Mouse (Mus musculus) left cerebral cortex, adult 18-20 months (tissue): ENCODE results near the gene Olfr150. TPM values are rescaled to one million over a fixed set of nuclear protein-coding genes. Genes with fewer than 3 reads are reported as not detected.
"Not testable (repeated sequence)": the region's sequence is repeated elsewhere in the genome, so short reads cannot be mapped to it uniquely, and the experiment has no call there.

Experiments used
- DNase-seq, 2 experiments: peaks; one replicate each; pipeline ENCODE4 v3.0.0; 2021 to 2022; ENCODE audit warnings: low spot score in 2 of 2, mixed read lengths in 1 of 2
- long read RNA-seq, 2 experiments: library from polyadenylated mRNA; stranded (forward); transcript quantifications; one replicate each; pipeline ENCODE4 v2.0.0; 2021
- total RNA-seq, 2 experiments: library from RNA; stranded (reverse); gene quantifications; 2 replicates each; pipeline ENCODE4 v1.2.3; 2021

Olfr150 gene
- total RNA-seq, result not detected
- long read RNA-seq, experiment 1, result 0 reads
- long read RNA-seq, experiment 2, result 0 reads

GRCm38 (mm10) chr9:39730678-39731077 lies at the start of gene Olfr150:
Gene Olfr150, plus strand, starts transcription at chr9:39730978.
- DNase-seq, result no peak

- DNase-seq, result not testable (repeated sequence)
Measured at GRCm38 (mm10) chr9:39701123-39701522, 29.7 kb upstream of the Olfr150 start.

- DNase-seq, result no peak
Measured at GRCm38 (mm10) chr9:39707017-39707416, 23.8 kb upstream of the Olfr150 start, which contains the start of gene Olfr149. Gene Olfr149, minus strand, starts transcription at chr9:39707117.

GRCm38 (mm10) chr9:39708958-39709357 lies 21.8 kb upstream of the Olfr150 start:
- DNase-seq, result no peak

GRCm38 (mm10) chr9:39711053-39711452 lies 19.7 kb upstream of the Olfr150 start, which contains the start of gene Olfr965:
Gene Olfr965, plus strand, starts transcription at chr9:39711353.
- DNase-seq, result no peak

GRCm38 (mm10) chr9:39740741-39741140 lies 10.0 kb downstream of the Olfr150 start:
- DNase-seq, result no peak

GRCm38 (mm10) chr9:39745949-39746348 lies 15.2 kb downstream of the Olfr150 start, which contains the start of gene Olfr967:
Gene Olfr967, plus strand, starts transcription at chr9:39746249.
- DNase-seq, result no peak

GRCm38 (mm10) chr9:39746428-39746827 lies 15.7 kb downstream of the Olfr150 start:
- DNase-seq, result no peak

- DNase-seq, result no peak
Measured at GRCm38 (mm10) chr9:39783153-39783552, 52.4 kb downstream of the Olfr150 start, which contains the start of gene Olfr968. Gene Olfr968, minus strand, starts transcription at chr9:39783253.

Other genes starting within 250 kb of the Olfr150 start
- not detected for gene Olfr44, start 237.0 kb upstream of the Olfr150 start, total RNA-seq
- not detected for gene Olfr957, start 215.2 kb upstream of the Olfr150 start, total RNA-seq
- gene Olfr958, start 176.9 kb upstream of the Olfr150 start, total RNA-seq, result not detected
- not detected for gene Olfr959, start 155.4 kb upstream of the Olfr150 start, total RNA-seq
- 1 to 10 TPM; 3.9 to 6.2 TPM for gene AW551984, start 126.6 kb upstream of the Olfr150 start, total RNA-seq
- not detected for gene Olfr148, start 120.3 kb upstream of the Olfr150 start, total RNA-seq
- not detected for gene Olfr960, start 109.6 kb upstream of the Olfr150 start, total RNA-seq
- gene Olfr961, start 85.9 kb upstream of the Olfr150 start, total RNA-seq, result not detected
- gene Olfr963, start 63.8 kb upstream of the Olfr150 start, total RNA-seq, result not detected
- not detected for gene Olfr149, start 23.9 kb upstream of the Olfr150 start, total RNA-seq
- gene Olfr965, start 19.6 kb upstream of the Olfr150 start, total RNA-seq, result not detected
- gene Olfr967, start 15.3 kb downstream of the Olfr150 start, total RNA-seq, result not detected
- gene Olfr968, start 52.3 kb downstream of the Olfr150 start, total RNA-seq, result not detected
- not detected for gene Olfr969, start 60.0 kb downstream of the Olfr150 start, total RNA-seq
- not detected for gene Olfr970, start 77.9 kb downstream of the Olfr150 start, total RNA-seq
- gene Olfr971, start 105.9 kb downstream of the Olfr150 start, total RNA-seq, result not detected
- gene Olfr972, start 135.4 kb downstream of the Olfr150 start, total RNA-seq, result not detected
- gene Olfr229, start 176.4 kb downstream of the Olfr150 start, total RNA-seq, result not detected
- not detected for gene Olfr974, start 206.5 kb downstream of the Olfr150 start, total RNA-seq
- not detected for gene Olfr975, start 221.1 kb downstream of the Olfr150 start, total RNA-seq
- gene Olfr976, start 230.2 kb downstream of the Olfr150 start, total RNA-seq, result not detected